ENCODE assay signal across 7 mouse cellular contexts in the genomic region with DNA sequence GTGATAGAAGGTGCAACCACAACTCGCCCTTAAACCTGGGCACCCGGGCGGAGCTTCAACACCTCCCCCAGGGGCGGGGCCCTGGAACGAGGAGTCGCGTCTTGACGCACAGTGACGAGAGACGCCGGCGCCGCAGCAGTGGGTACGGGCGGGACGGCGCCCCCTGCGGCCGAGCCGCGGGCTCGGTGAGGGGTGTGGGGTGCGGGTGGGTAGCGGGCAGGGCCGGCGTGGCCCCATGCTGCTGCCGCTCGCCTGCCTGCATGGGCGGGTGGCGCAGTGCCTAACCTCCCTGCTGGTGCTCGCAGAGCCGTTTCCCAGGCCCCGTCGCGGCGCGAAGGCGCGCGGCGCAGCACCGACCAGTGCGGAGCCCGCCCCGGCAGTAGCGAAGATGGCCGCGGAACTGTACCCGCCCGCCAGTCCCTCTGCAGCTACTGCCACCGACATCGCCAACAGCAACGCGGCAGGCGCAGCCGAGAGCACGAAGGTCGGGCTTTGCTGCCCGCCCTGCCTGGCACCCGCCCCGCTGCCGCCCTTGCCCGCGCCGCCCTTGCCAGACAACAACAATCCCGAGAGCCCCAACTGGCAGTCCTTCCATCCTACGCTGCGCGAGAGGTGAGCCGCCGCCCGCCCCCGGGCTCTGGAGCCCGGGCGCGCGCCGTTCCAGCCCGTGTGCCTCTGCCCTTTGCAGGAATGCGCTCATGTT. TPM values are rescaled to one million over a fixed set of nuclear protein-coding genes. Genes with fewer than 3 reads are reported as not detected.
DNase-seq lines count a peak whose midpoint lies in the region; ATAC-seq and TF ChIP-seq lines count a peak whose summit lies in the region.

A gene (plus strand): TSS at position 112 of the 703 bp plus-strand sequence.

- WGBS in embryonic facial prominence, embryonic 15.5 days = under 1% methylated on average over 80 of the region's 80 CpGs
- WGBS in heart, adult 2 months = under 1% methylated on average over 80 of the region's 80 CpGs
- WGBS in kidney, adult 2 months = under 1% methylated on average over 80 of the region's 80 CpGs
- WGBS in limb, embryonic 13.5 days = under 1% methylated on average over 80 of the region's 80 CpGs
- under 1% methylated on average over 77 of the region's 80 CpGs for WGBS in midbrain, embryonic 15.5 days
- WGBS in spleen, adult 2 months = 1% methylated on average over 75 of the region's 80 CpGs

- peak within 1 kb of the TSS; percentile 77 for H3K4me3 ChIP-seq in bone marrow macrophage, adult 2 months (ENCODE audit: insufficient read depth, low read length)
- peak within 1 kb of the TSS; percentile 64 for H3K4me3 ChIP-seq in embryonic facial prominence, embryonic 15.5 days (replicated peaks)
- peak within 1 kb of the TSS; percentile 83 for H3K4me3 ChIP-seq in heart, adult 2 months
- peak within 1 kb of the TSS; percentile 94 for H3K4me3 ChIP-seq in kidney, adult 2 months (ENCODE audit: insufficient read depth, low read depth, low read length)
- peak within 1 kb of the TSS; percentile 72 for H3K4me3 ChIP-seq in limb, embryonic 13.5 days
- peak within 1 kb of the TSS; percentile 61 for H3K4me3 ChIP-seq in midbrain, embryonic 15.5 days
- H3K4me3 ChIP-seq in spleen, adult 2 months (ENCODE audit: extremely low read depth, insufficient read depth, insufficient read length) = peak within 1 kb of the TSS; percentile 84

- H3K9me3 ChIP-seq in embryonic facial prominence, embryonic 15.5 days (replicated peaks) = no peaks in the 10 kb centered on the region
- H3K9me3 ChIP-seq in limb, embryonic 13.5 days = no peaks in the 10 kb centered on the region
- H3K9me3 ChIP-seq in midbrain, embryonic 15.5 days = no peaks in the 10 kb centered on the region

- no peak; the same call in 1 of the 2 replicates for TF ChIP-seq POLR2A in bone marrow macrophage, adult 2 months (IDR thresholded peaks at IDR 0.05; ENCODE audit: borderline replicate concordance, low read depth, low read length)
- peak; percentile 53; the same call in 1 of the 2 replicates for TF ChIP-seq POLR2A in heart, adult 2 months (IDR thresholded peaks at IDR 0.05; ENCODE audit: insufficient read depth, low read depth, low read length)
- TF ChIP-seq POLR2A in kidney, adult 2 months (IDR thresholded peaks at IDR 0.05; ENCODE audit: low read depth, low read length) = peak; percentile 12
- TF ChIP-seq POLR2A in spleen, adult 2 months (IDR thresholded peaks at IDR 0.05; ENCODE audit: low read depth, low read length) = peak; percentile 54

- H3K79me2 ChIP-seq in heart, adult 2 months (replicated peaks; ENCODE audit: control insufficient read depth, insufficient read depth, low read length) = no peaks in the 10 kb centered on the region

- peak within 1 kb of the TSS; percentile 17 for H3K27ac ChIP-seq in bone marrow macrophage, adult 2 months (ENCODE audit: insufficient read depth, low read depth, low read length)
- peak within 1 kb of the TSS; percentile 92 for H3K27ac ChIP-seq in embryonic facial prominence, embryonic 15.5 days (replicated peaks)
- H3K27ac ChIP-seq in heart, adult 2 months = peak within 1 kb of the TSS; percentile 96
- peak within 1 kb of the TSS; percentile 95 for H3K27ac ChIP-seq in kidney, adult 2 months (ENCODE audit: insufficient read depth, low read depth, low read length)
- peak within 1 kb of the TSS; percentile 85 for H3K27ac ChIP-seq in limb, embryonic 13.5 days
- H3K27ac ChIP-seq in midbrain, embryonic 15.5 days = peak within 1 kb of the TSS; percentile 95
- peak within 1 kb of the TSS; percentile 88 for H3K27ac ChIP-seq in spleen, adult 2 months (ENCODE audit: insufficient read depth, low read length)

- peak; percentile 93 for ATAC-seq in embryonic facial prominence, embryonic 15.5 days (ENCODE audit: insufficient number of reproducible peaks, low FRiP score, low TSS enrichment, low read depth)
- ATAC-seq in limb, embryonic 13.5 days (ENCODE audit: low FRiP score, low read depth) = peak; percentile 92
- peak; percentile 97 for ATAC-seq in midbrain, embryonic 15.5 days (replicated peaks)

- TF ChIP-seq CTCF in bone marrow macrophage, adult 2 months (IDR thresholded peaks at IDR 0.05; ENCODE audit: low read depth, low read length) = 0 out of 2 replicates have a peak, but pooled peaks have one; percentile 15
- peak; percentile 70 for TF ChIP-seq CTCF in heart, adult 2 months (IDR thresholded peaks at IDR 0.05)
- peak; percentile 42 for TF ChIP-seq CTCF in kidney, adult 2 months (conservative IDR thresholded peaks at IDR 0.05; ENCODE audit: insufficient read depth, insufficient read length, low read depth, low read length)
- peak; percentile 57; the same call in 1 of the 2 replicates for TF ChIP-seq CTCF in spleen, adult 2 months (IDR thresholded peaks at IDR 0.05; ENCODE audit: extremely low read depth, insufficient read depth, insufficient read length, insufficient replicate concordance)

- H3K4me2 ChIP-seq in embryonic facial prominence, embryonic 15.5 days (replicated peaks) = peak within 1 kb of the TSS; percentile 77
- H3K4me2 ChIP-seq in limb, embryonic 13.5 days (replicated peaks) = peak within 1 kb of the TSS; percentile 91
- peak within 1 kb of the TSS; percentile 74 for H3K4me2 ChIP-seq in midbrain, embryonic 15.5 days

- no peak for TF ChIP-seq EP300 in heart, adult 2 months (IDR thresholded peaks at IDR 0.05; ENCODE audit: insufficient read depth, low read depth, low read length)

- H3K4me1 ChIP-seq in bone marrow macrophage, adult 2 months (ENCODE audit: control insufficient read depth, insufficient read depth, low read length) = peaks cover 6% of the 10 kb centered on the region; the same call in 1 of the 2 replicates
- peaks cover 19% of the 10 kb centered on the region for H3K4me1 ChIP-seq in embryonic facial prominence, embryonic 15.5 days
- peaks cover 5% of the 10 kb centered on the region for H3K4me1 ChIP-seq in heart, adult 2 months (ENCODE audit: control insufficient read depth, insufficient read depth, low read length)
- H3K4me1 ChIP-seq in kidney, adult 2 months (ENCODE audit: control insufficient read depth, insufficient read depth, low read length) = peaks cover 7% of the 10 kb centered on the region; the same call in 1 of the 2 replicates
- H3K4me1 ChIP-seq in limb, embryonic 13.5 days = peaks cover 18% of the 10 kb centered on the region
- H3K4me1 ChIP-seq in midbrain, embryonic 15.5 days = peaks cover 20% of the 10 kb centered on the region
- no peaks in the 10 kb centered on the region for H3K4me1 ChIP-seq in spleen, adult 2 months (ENCODE audit: control insufficient read depth, insufficient read depth, insufficient read length)

- peak; percentile 89 to 92 for DNase-seq in heart, adult 2 months
- peak; percentile 95 for DNase-seq in kidney, adult 2 months
- DNase-seq in spleen, adult 2 months (ENCODE audit: low read depth in 1 of 2, low spot score in 2 of 2) = peak; percentile 85 to 89

- H3K9ac ChIP-seq in embryonic facial prominence, embryonic 15.5 days = peak within 1 kb of the TSS; percentile 61
- H3K9ac ChIP-seq in heart, adult 2 months (ENCODE audit: low read depth, low read length) = peak within 1 kb of the TSS; percentile 84
- H3K9ac ChIP-seq in limb, embryonic 13.5 days = peak within 1 kb of the TSS; percentile 89
- peak within 1 kb of the TSS; percentile 72 for H3K9ac ChIP-seq in midbrain, embryonic 15.5 days

- H3K27me3 ChIP-seq in embryonic facial prominence, embryonic 15.5 days = no peaks in the 10 kb centered on the region
- no peaks in the 10 kb centered on the region for H3K27me3 ChIP-seq in heart, adult 2 months (ENCODE audit: control insufficient read depth, insufficient read depth, low read length)
- no peaks in the 10 kb centered on the region for H3K27me3 ChIP-seq in kidney, adult 2 months (replicated peaks; ENCODE audit: control insufficient read depth, insufficient read depth, low read length)
- no peaks in the 10 kb centered on the region for H3K27me3 ChIP-seq in limb, embryonic 13.5 days
- no peaks in the 10 kb centered on the region for H3K27me3 ChIP-seq in midbrain, embryonic 15.5 days (replicated peaks)
- no peaks in the 10 kb centered on the region for H3K27me3 ChIP-seq in spleen, adult 2 months (ENCODE audit: control insufficient read depth, insufficient read depth, low read length)

- H3K36me3 ChIP-seq in embryonic facial prominence, embryonic 15.5 days = peaks cover 75% of the 10 kb centered on the region
- H3K36me3 ChIP-seq in heart, adult 2 months (ENCODE audit: control insufficient read depth, insufficient read depth, low read length) = no peaks in the 10 kb centered on the region
- peaks cover 1% of the 10 kb centered on the region for H3K36me3 ChIP-seq in kidney, adult 2 months (ENCODE audit: control insufficient read depth, insufficient read depth, low read length)
- H3K36me3 ChIP-seq in limb, embryonic 13.5 days = peaks cover 75% of the 10 kb centered on the region
- H3K36me3 ChIP-seq in midbrain, embryonic 15.5 days (replicated peaks) = peaks cover 47% of the 10 kb centered on the region
- peaks cover 20% of the 10 kb centered on the region for H3K36me3 ChIP-seq in spleen, adult 2 months (ENCODE audit: control insufficient read depth, insufficient read depth, low read length)

- intact Hi-C loops in heart, adult 2 months (cut with DNase I) = loop anchor here (2.0 kb wide), 1 partner anchor 24 kb away; a partner anchor contains a TSS

RNA-seq across cellular contexts. Expression of the gene that starts here (rescaled TPM):
- 9.0 and 9.9 TPM in 2 replicates for polyA plus RNA-seq in bone marrow macrophage, adult 2 months (2012; ENCODE audit: insufficient read depth, insufficient read length, missing spikeins)
- 28.9 and 31.5 TPM in 2 replicates for polyA plus RNA-seq in embryonic facial prominence, embryonic 15.5 days (2015; fragmentation: Nextera tagmentation; extraction: Ambion mirVana)
- total RNA-seq in heart, adult 2 months (2021) = 10 to 100 TPM; 21.8 to 24.3 TPM
- polyA plus RNA-seq in heart, adult 2 months (2012; rRNA removed) = 26.7 and 27.4 TPM in 2 replicates
- 31.8 and 45.2 TPM in 2 replicates for polyA plus RNA-seq in kidney, adult 2 months (2012; rRNA removed)
- polyA plus RNA-seq in limb, embryonic 13.5 days (2015; fragmentation: Nextera tagmentation; extraction: Ambion mirVana) = 26.7 and 27.5 TPM in 2 replicates
- polyA plus RNA-seq in midbrain, embryonic 15.5 days (2015; fragmentation: Nextera tagmentation; extraction: Ambion mirVana) = 57.4 and 60.2 TPM in 2 replicates
- polyA plus RNA-seq in spleen, adult 2 months (2012; rRNA removed) = 22.3 and 61.1 TPM in 2 replicates

Comparison
In these comparisons a context has a peak if more than half of its experiments do, and no peak if none do; other contexts are left out.
1. Peak in every context shown above with its lines: DNase-seq, ATAC-seq, H3K4me3 ChIP-seq and H3K27ac ChIP-seq.
2. H3K27ac ChIP-seq: peak in every context shown above with its lines; median percentile 96 in heart, adult 2 months; 95 in kidney, adult 2 months; 95 in midbrain, embryonic 15.5 days; 92 in embryonic facial prominence, embryonic 15.5 days; 88 in spleen, adult 2 months; 85 in limb, embryonic 13.5 days; 17 in bone marrow macrophage, adult 2 months.
3. CTCF ChIP-seq: peak in every context shown above with its lines; median percentile 70 in heart, adult 2 months; 57 in spleen, adult 2 months; 42 in kidney, adult 2 months; 15 in bone marrow macrophage, adult 2 months.